Mouse (Mus musculus): Measurements from ENCODE around the gene Fgfr4.

GRCm38 (mm10) chr13:55162365-55162764 lies 9.9 kb downstream of the Fgfr4 start:
- TF ChIP-seq CTCF (IDR thresholded peaks at IDR 0.05; ENCODE audit: low read depth, low read length) (no peak), TAL1 (conservative IDR thresholded peaks at IDR 0.05; ENCODE audit: low read depth, low read length) (no peak), GATA1 (IDR thresholded peaks at IDR 0.05; ENCODE audit: borderline replicate concordance, low read length) (no peak), POLR2AphosphoS5 (IDR thresholded peaks at IDR 0.05; ENCODE audit: insufficient replicate concordance, low read depth, low read length) (no peak), GATA2 (IDR thresholded peaks at IDR 0.05; ENCODE audit: borderline replicate concordance, low read depth, low read length) (no peak)

Data from G1E (cell line).